Mouse (Mus musculus) limb, embryonic 13.5 days (tissue): ENCODE results near the gene Relch. TPM values are rescaled to one million over a fixed set of nuclear protein-coding genes. Genes with fewer than 3 reads are reported as not detected.

Experiments used
- ATAC-seq: fragments of 200-750 bp; cut with Nextera tagmentation; 2 replicates; pipeline ENCODE4 v1.8.0; 2017; ENCODE audit warnings: low read depth, moderate number of reproducible peaks, moderate TSS enrichment; ENCODE audit not compliant: low FRiP score
- H3K27ac ChIP-seq: fragments of 300-500 bp; sonication (generic); 2 replicates; pipeline ENCODE4 v1.5.1; 2015; ENCODE audit warnings: inconsistent platforms, mild to moderate bottlenecking, moderate library complexity
- H3K27me3 ChIP-seq: fragments of 300-500 bp; sonication (generic); 2 replicates; pipeline ENCODE4 v1.6.1; 2015; ENCODE audit warnings: mild to moderate bottlenecking, inconsistent platforms
- H3K36me3 ChIP-seq: fragments of 300-500 bp; sonication (generic); 2 replicates; pipeline ENCODE4 v1.6.1; 2015; ENCODE audit warnings: inconsistent platforms, mild to moderate bottlenecking, moderate library complexity
- H3K4me1 ChIP-seq: fragments of 300-500 bp; sonication (generic); 2 replicates; pipeline ENCODE4 v1.6.1; 2015; ENCODE audit warnings: inconsistent platforms
- H3K4me2 ChIP-seq: fragments of 300-500 bp; sonication (generic); replicated peaks from 2 replicates; pipeline ENCODE4 v1.6.1; 2015; ENCODE audit warnings: inconsistent platforms, mild to moderate bottlenecking, moderate library complexity
- H3K4me3 ChIP-seq: fragments of 300-500 bp; sonication (generic); 2 replicates; pipeline ENCODE4 v1.5.1; 2015; ENCODE audit warnings: moderate library complexity, mild to moderate bottlenecking, inconsistent platforms
- H3K9ac ChIP-seq: fragments of 300-500 bp; sonication (generic); 2 replicates; pipeline ENCODE4 v1.6.1; 2015; ENCODE audit warnings: mild to moderate bottlenecking, inconsistent platforms
- H3K9me3 ChIP-seq: fragments of 300-500 bp; sonication (generic); 2 replicates; pipeline ENCODE4 v1.6.1; 2016; ENCODE audit warnings: inconsistent platforms
- WGBS: fragments of 180-500 bp; shearing (Covaris S2); methylation state at CpG from one replicate; pipeline ENCODE4 v1.1.7; 2015; 5-methylcytosine and 5-hydroxymethylcytosine counted together
- polyA plus RNA-seq: library from polyadenylated mRNA; unstranded; fragments of >200 nt; fragmentation: Nextera tagmentation; extraction: Ambion mirVana; gene quantifications from 2 replicates; pipeline ENCODE4 v1.2.1, GENCODE M21; 2015

The Relch gene
- polyA plus RNA-seq, 1 experiment from 2014 or later = 24.8 TPM

DNA sequence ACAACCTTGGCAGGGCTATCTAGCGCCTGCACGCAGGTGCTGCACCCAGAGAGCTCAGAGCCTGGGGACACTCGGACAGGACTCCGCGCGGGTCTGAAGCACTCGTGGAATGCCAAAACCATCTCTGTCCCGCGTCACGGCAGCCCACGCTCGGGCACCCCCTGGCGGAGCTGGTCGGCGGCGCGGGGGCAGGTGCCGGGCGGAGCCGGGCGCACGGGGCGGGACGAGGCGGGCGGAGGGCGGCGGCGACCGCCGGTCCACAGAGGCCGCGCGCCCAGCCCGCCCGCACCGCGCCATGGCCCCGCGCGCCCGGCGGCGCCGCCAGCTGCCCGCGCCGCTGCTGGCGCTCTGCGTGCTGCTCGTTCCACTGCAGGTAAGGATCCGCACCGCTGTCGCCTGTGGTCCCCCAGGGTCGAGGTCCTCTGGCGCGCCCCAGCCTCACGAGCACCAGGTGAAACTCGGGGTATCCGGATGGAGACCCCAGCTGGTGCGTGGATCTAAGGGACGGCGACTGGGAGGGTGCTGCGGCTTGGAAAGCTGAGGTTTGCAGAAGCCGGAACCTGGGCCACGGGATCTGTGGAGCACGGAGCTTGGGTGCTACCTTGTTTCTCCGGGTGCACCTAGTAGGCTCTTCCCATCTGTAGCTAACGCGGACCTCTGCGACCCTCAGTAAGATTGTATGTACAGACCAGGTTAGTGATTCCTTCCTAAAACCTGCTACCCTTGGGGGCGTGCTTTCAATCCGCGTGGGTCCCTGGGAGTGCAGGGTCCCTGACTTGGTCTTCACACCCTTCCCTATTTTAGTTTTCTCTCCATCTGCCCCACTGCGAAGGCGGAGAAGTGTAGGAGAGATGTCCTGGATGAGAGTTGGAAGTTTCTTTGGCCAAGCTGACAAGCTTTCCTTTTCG is 117.0 kb downstream of the Relch start, which contains the start of gene Tnfrsf11a:
TSS of gene Tnfrsf11a (plus strand) at position 262 of the 908 bp plus-strand sequence.
- WGBS = 3% methylated on average over 60 of the region's 77 CpGs
- no peaks in the 10 kb centered on the region for H3K9me3 ChIP-seq
- no peaks in the 10 kb centered on the region for H3K36me3 ChIP-seq
- H3K4me2 ChIP-seq = peak within 1 kb of the TSS; percentile 98
- peaks cover 64% of the 10 kb centered on the region for H3K27me3 ChIP-seq
- peak within 1 kb of the TSS; percentile 70 for H3K9ac ChIP-seq
- peaks cover 20% of the 10 kb centered on the region for H3K4me1 ChIP-seq
- peak; percentile 68; the same call in 1 of the 2 replicates for ATAC-seq
- H3K27ac ChIP-seq = no peak within 1 kb of the TSS
- H3K4me3 ChIP-seq = peak within 1 kb of the TSS; percentile 62

DNA sequence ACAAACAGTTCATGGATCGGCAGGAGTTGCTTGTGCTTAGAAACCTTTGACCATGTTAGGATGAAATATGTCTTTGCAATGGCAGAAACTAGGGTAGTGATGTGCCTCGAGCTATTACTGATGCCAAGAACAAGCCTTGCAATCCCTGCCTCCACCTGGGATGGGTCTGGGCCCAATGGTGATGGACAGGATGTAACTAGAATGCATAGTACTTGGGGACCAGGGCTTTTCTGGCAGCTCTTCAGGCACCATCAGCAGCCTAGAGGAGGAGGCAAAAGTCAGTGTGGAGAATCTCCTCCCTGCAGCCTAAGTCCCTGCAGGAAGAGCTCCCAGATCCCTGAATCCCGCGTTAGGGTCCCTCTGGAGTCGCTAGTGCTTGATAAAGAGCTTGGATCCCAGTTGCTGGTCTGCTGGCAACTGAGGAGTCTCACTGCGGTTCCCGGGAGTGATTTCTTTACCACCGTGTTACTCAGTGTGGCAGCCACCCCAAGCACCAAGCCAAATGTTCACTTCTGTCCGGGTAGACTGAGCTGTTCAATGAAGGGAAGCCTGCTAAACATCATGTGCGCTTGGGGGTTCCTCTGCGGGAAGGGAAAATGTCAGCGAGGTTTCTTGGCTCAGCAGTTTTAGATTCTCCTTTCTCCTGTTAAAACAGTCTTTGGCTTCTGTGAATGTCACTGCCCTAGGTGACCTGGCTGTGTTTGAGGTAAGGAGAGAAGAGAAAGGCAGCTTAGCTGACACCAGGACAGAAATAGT is 117.9 kb downstream of the Relch start:
- H3K27ac ChIP-seq = no peak overlapping the region
- peak overlapping the region; percentile 70; the same call in 1 of the 2 replicates for H3K9ac ChIP-seq
- H3K27me3 ChIP-seq = peaks cover 62% of the 10 kb centered on the region
- ATAC-seq = no peak
- H3K36me3 ChIP-seq = no peaks in the 10 kb centered on the region
- no peaks in the 10 kb centered on the region for H3K9me3 ChIP-seq
- peak overlapping the region; percentile 98 for H3K4me2 ChIP-seq
- peak overlapping the region; percentile 62 for H3K4me3 ChIP-seq
- H3K4me1 ChIP-seq = peaks cover 20% of the 10 kb centered on the region
- WGBS = 35% methylated on average over 12 of the region's 12 CpGs

DNA sequence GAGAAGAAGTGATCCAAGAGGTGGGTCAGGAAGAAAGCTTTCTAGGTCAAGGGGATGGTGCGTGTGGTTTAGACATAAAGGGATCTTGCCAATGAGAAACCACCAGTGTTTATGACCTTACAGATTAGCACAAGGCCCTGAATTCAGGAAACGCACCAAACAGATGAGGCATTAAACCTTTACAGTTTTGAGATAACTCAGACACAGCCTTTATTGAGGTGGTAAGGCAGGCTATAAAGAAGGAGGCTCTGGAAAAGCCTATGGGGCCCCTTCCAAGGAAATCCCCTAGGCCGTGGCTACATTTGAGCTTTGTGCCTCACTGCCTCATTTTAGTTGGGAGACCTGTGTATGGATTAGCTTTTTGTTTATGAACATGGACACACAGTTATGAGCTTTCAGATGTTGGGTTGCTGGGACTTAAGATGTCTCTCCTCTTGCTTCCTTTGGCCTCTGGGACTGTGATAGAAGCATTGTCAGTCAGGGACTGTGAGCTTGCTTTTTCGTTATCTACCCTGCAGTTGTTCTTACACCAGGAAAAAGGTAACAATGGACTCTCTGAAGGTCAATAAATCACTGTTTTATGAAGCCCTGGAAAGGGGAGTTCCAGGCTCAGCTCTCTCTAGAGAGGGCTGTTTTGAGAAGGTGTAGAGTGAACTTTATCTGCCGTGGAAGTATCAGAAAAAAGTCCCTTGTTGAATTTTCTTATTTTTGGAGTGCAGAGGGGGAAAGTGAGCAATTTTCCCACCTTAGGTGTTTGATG is 120.8 kb downstream of the Relch start:
- no peak for ATAC-seq
- Histone ChIP-seq H3K27ac (no peak overlapping the region), H3K36me3 (no peaks in the 10 kb centered on the region), H3K9ac (no peak overlapping the region), H3K4me3 (no peak overlapping the region), H3K9me3 (no peaks in the 10 kb centered on the region), H3K27me3 (peaks cover 40% of the 10 kb centered on the region), H3K4me2 (no peak overlapping the region), H3K4me1 (peaks cover 20% of the 10 kb centered on the region)
- 23% methylated on average over 5 of the region's 5 CpGs for WGBS

DNA sequence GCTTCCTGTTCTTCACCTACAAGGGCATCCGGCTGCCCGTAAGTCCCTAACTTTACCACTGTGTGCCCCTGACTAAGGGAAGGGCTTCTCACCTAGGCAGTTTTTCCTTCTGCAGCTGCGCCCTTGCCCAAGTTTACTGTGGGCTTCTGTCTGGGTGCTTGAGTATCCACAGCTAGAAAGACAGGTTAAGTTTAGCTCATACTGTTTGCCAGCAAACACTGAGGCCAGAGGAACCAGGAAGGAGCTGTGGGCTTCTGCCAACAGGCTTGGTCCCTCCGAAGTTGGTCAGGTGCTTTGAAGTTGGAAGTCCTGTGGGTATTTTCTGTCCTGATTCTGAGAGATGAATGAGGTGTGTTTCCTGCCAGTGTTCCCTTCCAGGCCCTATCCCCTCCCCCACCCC is 121.5 kb downstream of the Relch start:
- H3K4me1 ChIP-seq = peaks cover 20% of the 10 kb centered on the region

DNA sequence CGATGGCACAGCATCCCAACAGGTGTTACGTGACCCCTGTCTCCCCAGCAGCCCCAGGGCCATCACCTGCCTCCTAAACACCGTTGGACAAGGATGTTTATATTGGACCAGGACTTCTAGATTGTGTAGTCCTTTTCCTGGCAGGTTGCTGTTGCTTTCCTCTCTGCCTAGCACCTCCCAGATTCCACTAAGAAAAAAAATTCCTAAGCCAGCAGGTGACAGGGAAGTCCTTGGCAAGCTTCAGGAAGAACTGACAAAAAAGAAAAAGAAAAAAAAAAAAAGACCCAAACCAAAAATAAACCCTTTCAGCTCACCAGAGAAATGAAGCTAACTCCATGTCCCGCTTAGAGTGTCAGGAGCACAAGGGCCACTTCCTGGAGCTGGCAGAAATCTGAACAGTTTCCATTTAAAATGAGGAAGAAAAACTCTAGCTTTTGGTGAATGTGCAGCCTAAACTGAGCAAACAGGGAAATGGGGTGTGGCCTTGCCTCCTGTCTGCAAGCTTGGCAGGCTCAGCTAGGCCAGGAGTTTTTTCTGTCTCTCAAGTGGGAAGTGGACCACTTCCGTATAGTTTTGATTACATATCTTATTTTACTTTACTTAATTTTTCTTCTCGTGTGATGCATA is 123.2 kb downstream of the Relch start:
- WGBS = 76% methylated on average over 6 of the region's 6 CpGs
- Histone ChIP-seq H3K9me3 (no peaks in the 10 kb centered on the region), H3K4me1 (peaks cover 13% of the 10 kb centered on the region), H3K36me3 (no peaks in the 10 kb centered on the region), H3K27ac (no peak overlapping the region), H3K9ac (no peak overlapping the region), H3K4me3 (no peak overlapping the region), H3K4me2 (no peak overlapping the region), H3K27me3 (peaks cover 17% of the 10 kb centered on the region)
- ATAC-seq = no peak

More for the DNA sequence above, 121.5 kb downstream of the Relch start:
- H3K27me3 ChIP-seq = peaks cover 33% of the 10 kb centered on the region
- H3K36me3 ChIP-seq = no peaks in the 10 kb centered on the region
- WGBS = 66% methylated on average over 4 of the region's 4 CpGs
- no peaks in the 10 kb centered on the region for H3K9me3 ChIP-seq
- no peak overlapping the region for H3K4me2 ChIP-seq
- no peak for ATAC-seq
- no peak overlapping the region for H3K9ac ChIP-seq
- H3K4me3 ChIP-seq = no peak overlapping the region
- H3K27ac ChIP-seq = no peak overlapping the region

DNA sequence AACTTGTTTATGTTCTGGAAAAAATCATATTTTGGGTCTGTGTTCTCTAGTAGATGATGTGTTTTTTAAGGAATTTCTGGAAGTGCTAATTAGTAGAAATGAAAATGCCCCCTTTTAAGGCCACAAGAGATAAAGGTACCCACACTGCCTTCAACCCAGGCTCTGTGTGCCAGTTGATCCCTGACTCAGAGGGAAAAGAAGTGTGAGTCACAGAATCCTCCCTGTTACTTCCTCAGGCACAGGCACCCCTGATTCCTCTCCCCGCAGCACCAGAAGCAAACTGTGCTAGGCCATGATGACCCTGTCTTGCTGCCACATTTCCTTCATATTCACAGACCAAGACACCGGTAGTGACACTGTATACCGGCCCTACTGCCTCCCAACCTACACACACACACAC is 126.4 kb downstream of the Relch start:
- 88% methylated on average over 3 of the region's 3 CpGs for WGBS
- H3K27me3 ChIP-seq = no peaks in the 10 kb centered on the region
- no peak for ATAC-seq

DNA sequence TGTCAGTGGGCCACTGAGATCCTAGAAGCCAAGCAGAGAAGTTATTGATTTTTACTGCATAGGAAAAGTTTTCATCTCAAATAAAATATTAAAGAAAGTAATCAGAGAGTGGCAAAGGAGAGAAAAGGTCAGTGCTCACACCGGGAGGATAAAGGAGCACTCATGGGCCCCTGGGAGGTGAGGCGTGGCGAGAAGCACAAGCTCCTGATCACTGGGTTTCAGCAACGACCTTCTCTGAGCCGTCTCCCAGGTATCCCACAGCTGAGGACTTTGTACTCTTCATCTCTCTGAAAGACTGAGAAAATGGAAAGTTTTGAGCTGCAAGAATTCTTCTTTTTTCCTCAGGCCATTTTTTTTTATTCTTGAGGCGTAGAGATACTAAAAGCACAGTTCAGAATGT is 131.0 kb downstream of the Relch start:
- H3K4me3 ChIP-seq = no peak overlapping the region
- no peak overlapping the region for H3K9ac ChIP-seq
- no peaks in the 10 kb centered on the region for H3K27me3 ChIP-seq
- no peaks in the 10 kb centered on the region for H3K4me1 ChIP-seq
- H3K27ac ChIP-seq = no peak overlapping the region
- no peaks in the 10 kb centered on the region for H3K9me3 ChIP-seq
- WGBS = 82% methylated on average over 6 of the region's 6 CpGs
- ATAC-seq = no peak
- no peak overlapping the region for H3K4me2 ChIP-seq
- H3K36me3 ChIP-seq = no peaks in the 10 kb centered on the region

More for the DNA sequence above, 126.4 kb downstream of the Relch start:
- no peak overlapping the region for H3K9ac ChIP-seq
- H3K4me1 ChIP-seq = peaks cover 2% of the 10 kb centered on the region; the same call in 1 of the 2 replicates
- H3K4me3 ChIP-seq = no peak overlapping the region
- no peaks in the 10 kb centered on the region for H3K36me3 ChIP-seq
- H3K4me2 ChIP-seq = no peak overlapping the region
- H3K27ac ChIP-seq = no peak overlapping the region
- no peaks in the 10 kb centered on the region for H3K9me3 ChIP-seq

DNA sequence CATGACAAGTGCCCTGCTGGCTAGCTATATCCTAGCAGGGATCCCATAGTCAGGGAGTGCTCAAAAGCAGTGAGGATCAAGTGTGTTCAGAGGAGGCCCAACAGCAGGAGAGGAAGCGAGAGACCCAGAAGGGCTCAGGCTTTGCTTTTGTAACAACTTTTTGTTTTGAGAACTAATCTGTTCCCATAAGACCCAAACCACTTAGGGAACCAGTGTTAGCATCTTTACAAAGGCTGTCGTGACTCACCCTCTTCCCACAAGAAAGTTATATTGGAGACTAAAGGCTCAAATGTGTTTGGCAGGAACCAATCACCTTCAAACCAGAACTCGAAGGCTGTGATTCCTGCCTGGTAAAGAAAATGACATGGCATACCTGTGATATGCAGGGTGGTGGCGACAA is 132.0 kb downstream of the Relch start:
- H3K4me3 ChIP-seq = no peak overlapping the region
- no peak overlapping the region for H3K27ac ChIP-seq
- H3K4me1 ChIP-seq = no peaks in the 10 kb centered on the region
- no peak overlapping the region for H3K9ac ChIP-seq
- no peaks in the 10 kb centered on the region for H3K9me3 ChIP-seq
- no peak overlapping the region for H3K4me2 ChIP-seq
- WGBS = 86% methylated on average over 4 of the region's 4 CpGs
- no peaks in the 10 kb centered on the region for H3K36me3 ChIP-seq
- no peak for ATAC-seq
- no peaks in the 10 kb centered on the region for H3K27me3 ChIP-seq

DNA sequence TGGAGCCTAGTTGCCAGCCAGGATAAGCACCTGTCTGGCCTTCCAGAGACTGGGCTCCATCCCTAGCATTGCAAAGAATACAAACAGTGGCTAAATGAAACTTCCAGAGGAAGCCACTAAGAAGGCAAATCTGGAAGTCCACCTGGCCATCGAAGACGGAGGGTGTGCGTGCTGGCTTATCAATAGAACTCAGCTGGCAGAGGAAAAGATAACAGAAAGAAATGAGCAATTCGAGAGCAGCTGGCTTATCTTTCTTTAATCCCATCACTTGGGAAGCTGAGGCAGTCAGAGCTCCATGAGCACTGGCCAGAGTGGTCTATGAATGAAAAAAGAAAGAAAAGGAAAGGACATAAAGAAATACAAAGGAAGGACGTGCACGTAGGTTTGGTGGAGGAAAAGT is 136.9 kb downstream of the Relch start:
- Histone ChIP-seq H3K4me1 (no peaks in the 10 kb centered on the region), H3K27me3 (no peaks in the 10 kb centered on the region), H3K9ac (no peak overlapping the region), H3K36me3 (no peaks in the 10 kb centered on the region), H3K4me2 (no peak overlapping the region), H3K9me3 (no peaks in the 10 kb centered on the region), H3K27ac (no peak overlapping the region), H3K4me3 (no peak overlapping the region)
- no peak for ATAC-seq
- WGBS = 85% methylated on average over 6 of the region's 6 CpGs

DNA sequence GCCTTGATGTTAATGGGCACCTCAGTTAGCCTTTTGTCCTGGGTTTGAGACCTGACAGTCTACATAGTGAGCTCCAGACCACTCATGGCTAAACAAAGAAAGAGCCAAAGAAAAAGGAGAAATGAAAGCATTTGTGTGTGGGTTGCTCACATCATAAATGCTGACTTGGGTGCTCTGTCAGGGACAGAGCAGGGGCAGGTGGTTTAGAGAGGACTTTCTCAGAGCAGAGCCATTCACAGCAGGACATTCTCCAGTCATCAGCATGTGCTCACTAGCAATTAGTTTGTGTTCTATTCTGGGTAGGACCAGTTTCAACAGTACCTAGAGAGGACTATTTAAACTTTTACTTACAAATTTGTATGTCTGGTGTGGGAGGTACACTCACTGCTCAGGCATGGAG is 137.6 kb downstream of the Relch start:
- no peak overlapping the region for H3K9ac ChIP-seq

DNA sequence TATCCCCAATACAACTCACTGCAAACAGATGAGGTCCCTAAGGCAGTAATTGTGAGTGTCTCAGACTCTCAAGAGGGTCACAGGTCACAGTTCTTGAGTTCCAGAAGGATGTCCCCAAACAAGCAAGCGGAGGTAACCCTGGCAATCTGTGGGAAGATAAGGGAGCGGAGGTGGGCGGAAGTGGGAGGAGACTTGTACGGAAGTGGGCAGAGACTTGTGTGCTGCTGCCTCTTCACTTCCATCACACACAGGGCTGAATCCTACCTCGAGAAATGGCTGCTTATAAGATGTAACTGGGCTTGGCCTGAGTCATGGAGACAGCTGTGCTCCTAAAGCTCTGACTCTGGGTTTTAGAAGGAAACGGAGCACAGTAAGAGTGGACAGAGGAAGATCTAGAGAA is 139.3 kb downstream of the Relch start:
- WGBS = 71% methylated on average over 6 of the region's 6 CpGs
- Histone ChIP-seq H3K4me2 (no peak overlapping the region), H3K4me1 (no peaks in the 10 kb centered on the region), H3K36me3 (no peaks in the 10 kb centered on the region), H3K9ac (no peak overlapping the region), H3K27ac (no peak overlapping the region), H3K9me3 (no peaks in the 10 kb centered on the region), H3K27me3 (no peaks in the 10 kb centered on the region), H3K4me3 (no peak overlapping the region)
- no peak for ATAC-seq

More for the DNA sequence above, 137.6 kb downstream of the Relch start:
- H3K9me3 ChIP-seq = no peaks in the 10 kb centered on the region
- no peaks in the 10 kb centered on the region for H3K27me3 ChIP-seq
- no peak for ATAC-seq
- no peaks in the 10 kb centered on the region for H3K4me1 ChIP-seq
- no peak overlapping the region for H3K4me3 ChIP-seq
- no peak overlapping the region for H3K27ac ChIP-seq
- H3K36me3 ChIP-seq = no peaks in the 10 kb centered on the region
- no peak overlapping the region for H3K4me2 ChIP-seq
